Mouse (Mus musculus) spleen, adult 2 months (tissue): ENCODE measurements around the gene Hdc. TPM values are rescaled to one million over a fixed set of nuclear protein-coding genes. Genes with fewer than 3 reads are reported as not detected.

Experiments
- DNase-seq, 2 experiments: peaks; one replicate each; pipeline versions ENCODE4 v3.0.0 to v3.0.0-alpha.2; 2012 to 2021; ENCODE audit warnings: low spot score in 2 of 2, low read depth in 1 of 2
- H3K27ac ChIP-seq: fragments of 200-500 bp; 2 replicates; pipeline ENCODE4 v1.5.1; 2012; ENCODE audit warnings: low read length, inconsistent platforms; ENCODE audit not compliant: insufficient read depth
- H3K27me3 ChIP-seq: fragments of 200-500 bp; 2 replicates; pipeline ENCODE4 v1.6.1; 2012; ENCODE audit warnings: mild to moderate bottlenecking, moderate library complexity, low read length, inconsistent platforms; ENCODE audit not compliant: control insufficient read depth, insufficient read depth
- H3K36me3 ChIP-seq: fragments of 200-500 bp; 2 replicates; pipeline ENCODE4 v1.6.1; 2012; ENCODE audit warnings: mild to moderate bottlenecking, low read length, inconsistent platforms; ENCODE audit not compliant: control insufficient read depth, insufficient read depth
- H3K4me1 ChIP-seq: fragments of 200-500 bp; 2 replicates; pipeline ENCODE4 v1.6.1; 2011; ENCODE audit warnings: inconsistent platforms; ENCODE audit not compliant: control insufficient read depth, insufficient read depth, insufficient read length
- H3K4me3 ChIP-seq: fragments of 200-500 bp; 2 replicates; pipeline ENCODE4 v1.5.1; 2011; ENCODE audit warnings: mild to moderate bottlenecking, inconsistent platforms; ENCODE audit not compliant: insufficient read depth, insufficient read length; ENCODE audit errors: extremely low read depth
- CTCF ChIP-seq: fragments of 200-500 bp; IDR thresholded peaks from 2 replicates; pipeline ENCODE4 v1.5.1; 2011; ENCODE audit warnings: mild to moderate bottlenecking, inconsistent platforms; ENCODE audit not compliant: insufficient read depth, insufficient read length, insufficient replicate concordance; ENCODE audit errors: extremely low read depth
- POLR2A ChIP-seq: fragments of 200-500 bp; IDR thresholded peaks from 2 replicates; pipeline ENCODE4 v1.6.1; 2011; ENCODE audit warnings: low read depth, low read length, inconsistent platforms
- WGBS: fragments of 180-500 bp; shearing (Covaris S2); methylation state at CpG from one replicate; pipeline ENCODE4 v1.1.7; 2018; 5-methylcytosine and 5-hydroxymethylcytosine counted together
- polyA plus RNA-seq: library from polyadenylated mRNA; depleted of rRNA; stranded (reverse); fragments of >200 nt; gene quantifications from 2 replicates; pipeline ENCODE4 v1.2.3, GENCODE M21; 2012; rRNA removed

Gene Hdc
- polyA plus RNA-seq, 1 experiment: 3.2 TPM

- peaks cover 8% of the 10 kb centered on the region for H3K4me1 ChIP-seq
- DNase-seq: no peak
- H3K36me3 ChIP-seq: no peaks in the 10 kb centered on the region
- 11% methylated on average over 5 of the region's 5 CpGs for WGBS
- H3K4me3 ChIP-seq: no peak overlapping the region
- peaks cover 5% of the 10 kb centered on the region; the same call in 1 of the 2 replicates for H3K27me3 ChIP-seq
- H3K27ac ChIP-seq: no peak overlapping the region
- TF ChIP-seq POLR2A: no peak
- TF ChIP-seq CTCF: no peak
Measured at GRCm38 (mm10) chr2:126551896-126552295, 67.2 kb downstream of the Hdc start.

GRCm38 (mm10) chr2:126551244-126551890 lies 67.7 kb downstream of the Hdc start:
- peaks cover 5% of the 10 kb centered on the region; the same call in 1 of the 2 replicates for H3K27me3 ChIP-seq
- no peaks in the 10 kb centered on the region for H3K36me3 ChIP-seq
- no peak for TF ChIP-seq CTCF
- no peak for TF ChIP-seq POLR2A
- no peak overlapping the region for H3K4me3 ChIP-seq
- 69% methylated on average over 8 of the region's 8 CpGs for WGBS
- H3K27ac ChIP-seq: no peak overlapping the region
- DNase-seq: no peak
- H3K4me1 ChIP-seq: peaks cover 8% of the 10 kb centered on the region

- peaks cover 8% of the 10 kb centered on the region for H3K4me1 ChIP-seq
- no peak for DNase-seq
- 76% methylated on average over 7 of the region's 7 CpGs for WGBS
- no peaks in the 10 kb centered on the region for H3K36me3 ChIP-seq
- no peak overlapping the region for H3K4me3 ChIP-seq
- no peak for TF ChIP-seq POLR2A
- peaks cover 5% of the 10 kb centered on the region; the same call in 1 of the 2 replicates for H3K27me3 ChIP-seq
- no peak overlapping the region for H3K27ac ChIP-seq
Measured at GRCm38 (mm10) chr2:126549681-126550080, 69.4 kb downstream of the Hdc start.

GRCm38 (mm10) chr2:126546392-126546791 lies 72.7 kb downstream of the Hdc start:
- Histone ChIP-seq H3K36me3 (no peaks in the 10 kb centered on the region), H3K4me3 (no peak overlapping the region), H3K4me1 (no peaks in the 10 kb centered on the region), H3K27ac (no peak overlapping the region), H3K27me3 (no peaks in the 10 kb centered on the region)
- no peak for DNase-seq
- TF ChIP-seq POLR2A: no peak
- TF ChIP-seq CTCF: no peak
- 83% methylated on average over 3 of the region's 3 CpGs for WGBS

GRCm38 (mm10) chr2:126545297-126545696 lies 73.8 kb downstream of the Hdc start:
- no peak for DNase-seq
- H3K4me3 ChIP-seq: no peak overlapping the region
- 91% methylated on average over 5 of the region's 5 CpGs for WGBS
- no peak overlapping the region for H3K27ac ChIP-seq
- H3K27me3 ChIP-seq: no peaks in the 10 kb centered on the region
- H3K4me1 ChIP-seq: no peaks in the 10 kb centered on the region
- H3K36me3 ChIP-seq: no peaks in the 10 kb centered on the region
- no peak for TF ChIP-seq POLR2A

Other genes starting within 250 kb of the Hdc start
- gene Atp8b4, start 118.6 kb downstream of the Hdc start, polyA plus RNA-seq: 2.1 and 2.5 TPM in 2 replicates
- gene Slc27a2, start 66.9 kb downstream of the Hdc start, polyA plus RNA-seq: 0.31 and 0.57 TPM in 2 replicates
- 7.4 and 8.4 TPM in 2 replicates for gene Gabpb1, start 57.0 kb upstream of the Hdc start, polyA plus RNA-seq
- 9.2 and 10.3 TPM in 2 replicates for gene Usp8, start 88.0 kb upstream of the Hdc start, polyA plus RNA-seq
- gene Usp50, start 164.2 kb upstream of the Hdc start, polyA plus RNA-seq: 0.23 and 0.35 TPM in 2 replicates